Mouse (Mus musculus) liver, embryonic 13.5 days (tissue): ENCODE results near the gene 2200002J24Rik. TPM values are rescaled to one million over a fixed set of nuclear protein-coding genes. Genes with fewer than 3 reads are reported as not detected.

Source experiments
- ATAC-seq: fragments of 200-750 bp; cut with Nextera tagmentation; 2 replicates; pipeline ENCODE4 v1.8.0; 2017; ENCODE audit warnings: low read depth, mild to moderate bottlenecking, moderate number of reproducible peaks, moderate library complexity
- DNase-seq: peaks from one replicate; pipeline ENCODE4 v3.0.0; 2022
- H3K27ac ChIP-seq: fragments of 300-500 bp; sonication (generic); 2 replicates; pipeline ENCODE4 v1.5.1; 2015; ENCODE audit warnings: moderate library complexity, mild to moderate bottlenecking, inconsistent platforms
- H3K27me3 ChIP-seq: fragments of 300-500 bp; sonication (generic); 2 replicates; pipeline ENCODE4 v1.6.1; 2015; ENCODE audit warnings: mild to moderate bottlenecking, inconsistent platforms
- H3K36me3 ChIP-seq: fragments of 300-500 bp; sonication (generic); 2 replicates; pipeline ENCODE4 v1.6.1; 2015; ENCODE audit warnings: mild to moderate bottlenecking, inconsistent platforms
- H3K4me1 ChIP-seq: fragments of 300-500 bp; sonication (generic); replicated peaks from 2 replicates; pipeline ENCODE4 v1.6.1; 2015; ENCODE audit warnings: inconsistent platforms
- H3K4me2 ChIP-seq: fragments of 300-500 bp; sonication (generic); 2 replicates; pipeline ENCODE4 v1.6.1; 2015; ENCODE audit warnings: inconsistent platforms, mild to moderate bottlenecking, moderate library complexity
- H3K4me3 ChIP-seq: fragments of 300-500 bp; sonication (generic); replicated peaks from 2 replicates; pipeline ENCODE4 v1.5.1; 2015; ENCODE audit warnings: mild to moderate bottlenecking, inconsistent platforms
- H3K9ac ChIP-seq: fragments of 300-500 bp; sonication (generic); 2 replicates; pipeline ENCODE4 v1.6.1; 2015; ENCODE audit warnings: mild to moderate bottlenecking, inconsistent platforms
- H3K9me3 ChIP-seq: fragments of 300-500 bp; sonication (generic); replicated peaks from 2 replicates; pipeline ENCODE4 v1.6.1; 2016; ENCODE audit warnings: inconsistent platforms
- WGBS: fragments of 180-500 bp; shearing (Covaris S2); methylation state at CpG from one replicate; pipeline ENCODE4 v1.1.7; 2015; ENCODE audit not compliant: insufficient replicate concordance; 5-methylcytosine and 5-hydroxymethylcytosine counted together
- polyA plus RNA-seq: library from polyadenylated mRNA; unstranded; fragments of >200 nt; fragmentation: Nextera tagmentation; extraction: Ambion mirVana; gene quantifications from 2 replicates; pipeline ENCODE4 v1.2.1, GENCODE M21; 2015

The 2200002J24Rik gene
- polyA plus RNA-seq, result 0.34 and 0.37 TPM in 2 replicates

GRCm38 (mm10) chr7:30698589-30698988 is at the start of gene 2200002J24Rik:
Gene 2200002J24Rik (plus strand): TSS chr7:30698926.
- DNase-seq (peak; percentile 55), ATAC-seq (peak; percentile 50)
- Histone ChIP-seq H3K36me3 (no peaks in the 10 kb centered on the region), H3K4me1 (peaks cover 12% of the 10 kb centered on the region), H3K4me2 (no peak within 1 kb of the TSS), H3K4me3 (no peak within 1 kb of the TSS), H3K27ac (no peak within 1 kb of the TSS), H3K9me3 (no peaks in the 10 kb centered on the region), H3K9ac (no peak within 1 kb of the TSS), H3K27me3 (no peaks in the 10 kb centered on the region)
- 39% methylated on average over 9 of the region's 9 CpGs for WGBS

GRCm38 (mm10) chr7:30649591-30650540 is 48.9 kb upstream of the 2200002J24Rik start, which contains the start of gene Rbm42:
Gene Rbm42 (minus strand): TSS chr7:30650317.
- Histone ChIP-seq H3K9ac (peak within 1 kb of the TSS; percentile 95), H3K4me1 (peaks cover 15% of the 10 kb centered on the region), H3K27me3 (no peaks in the 10 kb centered on the region), H3K36me3 (peaks cover 73% of the 10 kb centered on the region), H3K4me2 (peak within 1 kb of the TSS; percentile 95), H3K9me3 (no peaks in the 10 kb centered on the region), H3K4me3 (peak within 1 kb of the TSS; percentile 94), H3K27ac (peak within 1 kb of the TSS; percentile 78)
- ATAC-seq (peak; percentile 98), DNase-seq (peak; percentile 99)
- 1% methylated on average over 59 of the region's 59 CpGs for WGBS

- Histone ChIP-seq H3K4me2 (peak within 1 kb of the TSS; percentile 87), H3K36me3 (peaks cover 38% of the 10 kb centered on the region), H3K27ac (peak within 1 kb of the TSS; percentile 76), H3K4me1 (peaks cover 21% of the 10 kb centered on the region), H3K4me3 (peak within 1 kb of the TSS; percentile 80), H3K9me3 (no peaks in the 10 kb centered on the region), H3K27me3 (no peaks in the 10 kb centered on the region), H3K9ac (peak within 1 kb of the TSS; percentile 87)
- under 1% methylated on average over 34 of the region's 34 CpGs for WGBS
- DNase-seq, result peak; percentile 80
- ATAC-seq, result peak; percentile 90
These were observed 34.1 kb upstream of the 2200002J24Rik start, which contains the start of gene Haus5 for GRCm38 (mm10) chr7:30664529-30665200. Gene Haus5 (minus strand): TSS chr7:30664994.

- peak overlapping the region; percentile 80 for H3K4me3 ChIP-seq
- peaks cover 21% of the 10 kb centered on the region for H3K4me1 ChIP-seq
- peak; percentile 48; the same call in 1 of the 2 replicates for ATAC-seq
- peak overlapping the region; percentile 87 for H3K4me2 ChIP-seq
- peak overlapping the region; percentile 76; the same call in 1 of the 2 replicates for H3K27ac ChIP-seq
- WGBS, result 8% methylated on average over 11 of the region's 11 CpGs
- H3K36me3 ChIP-seq, result peaks cover 32% of the 10 kb centered on the region
- peak overlapping the region; percentile 87 for H3K9ac ChIP-seq
- H3K27me3 ChIP-seq, result no peaks in the 10 kb centered on the region
- H3K9me3 ChIP-seq, result no peaks in the 10 kb centered on the region
- peak; percentile 8 for DNase-seq
These were observed 33.4 kb upstream of the 2200002J24Rik start for GRCm38 (mm10) chr7:30665321-30665720.

GRCm38 (mm10) chr7:30669229-30669628 is 29.5 kb upstream of the 2200002J24Rik start:
- no peak overlapping the region for H3K4me2 ChIP-seq
- no peak for DNase-seq
- no peak overlapping the region for H3K27ac ChIP-seq
- no peaks in the 10 kb centered on the region for H3K36me3 ChIP-seq
- H3K9ac ChIP-seq, result no peak overlapping the region
- no peaks in the 10 kb centered on the region for H3K9me3 ChIP-seq
- no peaks in the 10 kb centered on the region for H3K27me3 ChIP-seq
- no peak for ATAC-seq
- 22% methylated on average over 3 of the region's 3 CpGs for WGBS
- H3K4me3 ChIP-seq, result no peak overlapping the region
- H3K4me1 ChIP-seq, result peaks cover 10% of the 10 kb centered on the region

- no peaks in the 10 kb centered on the region for H3K27me3 ChIP-seq
- H3K36me3 ChIP-seq, result no peaks in the 10 kb centered on the region
- DNase-seq, result no peak
- ATAC-seq, result no peak
- no peak within 1 kb of the TSS for H3K9ac ChIP-seq
- H3K4me2 ChIP-seq, result no peak within 1 kb of the TSS
- H3K9me3 ChIP-seq, result no peaks in the 10 kb centered on the region
- no peaks in the 10 kb centered on the region for H3K4me1 ChIP-seq
- H3K4me3 ChIP-seq, result no peak within 1 kb of the TSS
- no peak within 1 kb of the TSS for H3K27ac ChIP-seq
- 49% methylated on average over 9 of the region's 9 CpGs for WGBS
These were observed 27.2 kb upstream of the 2200002J24Rik start, which contains the start of gene Pmis2 for GRCm38 (mm10) chr7:30671480-30671879. Gene Pmis2 (minus strand): TSS chr7:30671605.

- no peak for DNase-seq
- Histone ChIP-seq H3K4me3 (no peak overlapping the region), H3K9ac (no peak overlapping the region), H3K27me3 (no peaks in the 10 kb centered on the region), H3K27ac (no peak overlapping the region), H3K36me3 (no peaks in the 10 kb centered on the region), H3K4me2 (no peak overlapping the region), H3K9me3 (no peaks in the 10 kb centered on the region), H3K4me1 (no peaks in the 10 kb centered on the region)
- ATAC-seq, result no peak
- 53% methylated on average over 5 of the region's 5 CpGs for WGBS
These were observed 20.3 kb upstream of the 2200002J24Rik start for GRCm38 (mm10) chr7:30678263-30678975.

- Histone ChIP-seq H3K36me3 (no peaks in the 10 kb centered on the region), H3K4me2 (no peak overlapping the region), H3K9ac (no peak overlapping the region), H3K4me3 (no peak overlapping the region), H3K27ac (no peak overlapping the region), H3K27me3 (no peaks in the 10 kb centered on the region), H3K4me1 (no peaks in the 10 kb centered on the region), H3K9me3 (no peaks in the 10 kb centered on the region)
- DNase-seq (no peak), ATAC-seq (no peak)
- WGBS, result 59% methylated on average over 5 of the region's 5 CpGs
These were observed 16.8 kb upstream of the 2200002J24Rik start for GRCm38 (mm10) chr7:30681897-30682296.

GRCm38 (mm10) chr7:30683425-30683824 is 15.3 kb upstream of the 2200002J24Rik start:
- no peak for ATAC-seq
- WGBS, result 28% methylated on average over 2 of the region's 2 CpGs
- DNase-seq, result no peak
- H3K4me3 ChIP-seq, result no peak overlapping the region
- H3K36me3 ChIP-seq, result no peaks in the 10 kb centered on the region
- H3K27ac ChIP-seq, result no peak overlapping the region
- H3K4me1 ChIP-seq, result peaks cover 8% of the 10 kb centered on the region; the same call in 1 of the 2 replicates
- no peak overlapping the region for H3K9ac ChIP-seq
- H3K9me3 ChIP-seq, result no peaks in the 10 kb centered on the region
- no peak overlapping the region for H3K4me2 ChIP-seq
- H3K27me3 ChIP-seq, result no peaks in the 10 kb centered on the region

- Histone ChIP-seq H3K9me3 (no peaks in the 10 kb centered on the region), H3K27ac (no peak overlapping the region), H3K36me3 (no peaks in the 10 kb centered on the region), H3K4me2 (no peak overlapping the region), H3K27me3 (no peaks in the 10 kb centered on the region), H3K4me3 (no peak overlapping the region), H3K4me1 (peaks cover 8% of the 10 kb centered on the region; the same call in 1 of the 2 replicates), H3K9ac (no peak overlapping the region)
- no peak for DNase-seq
- ATAC-seq, result no peak
- WGBS, result 85% methylated on average over 6 of the region's 6 CpGs
These were observed 10.4 kb upstream of the 2200002J24Rik start for GRCm38 (mm10) chr7:30688325-30688724.
